Mouse (Mus musculus) c-Kit-positive CD71-positive TER-119-negative erythroid progenitor cells, embryonic 14.5 days (primary cell): ENCODE measurements at regions not wholly inside any gene's neighbourhood (a gene's known extent, or its start where the extent isn't known, plus 50 kb on each side); places are given as distances from the start of the nearest gene placed in this dataset.
"Not testable (repeated sequence)": the region's sequence is repeated elsewhere in the genome, so short reads cannot be mapped to it uniquely, and the experiment has no call there.

Experiments
- DNase-seq: peaks from one replicate; pipeline ENCODE4 v3.0.0-alpha.2; 2013; ENCODE audit warnings: low read depth

GRCm38 (mm10) chr5:109842186-109842978, 80.8 kb upstream of the Gm15446 start:
- not testable (repeated sequence) for DNase-seq

- not testable (repeated sequence) for DNase-seq
Measured at GRCm38 (mm10) chr5:109844236-109844635, 79.0 kb upstream of the Gm15446 start.

DNA sequence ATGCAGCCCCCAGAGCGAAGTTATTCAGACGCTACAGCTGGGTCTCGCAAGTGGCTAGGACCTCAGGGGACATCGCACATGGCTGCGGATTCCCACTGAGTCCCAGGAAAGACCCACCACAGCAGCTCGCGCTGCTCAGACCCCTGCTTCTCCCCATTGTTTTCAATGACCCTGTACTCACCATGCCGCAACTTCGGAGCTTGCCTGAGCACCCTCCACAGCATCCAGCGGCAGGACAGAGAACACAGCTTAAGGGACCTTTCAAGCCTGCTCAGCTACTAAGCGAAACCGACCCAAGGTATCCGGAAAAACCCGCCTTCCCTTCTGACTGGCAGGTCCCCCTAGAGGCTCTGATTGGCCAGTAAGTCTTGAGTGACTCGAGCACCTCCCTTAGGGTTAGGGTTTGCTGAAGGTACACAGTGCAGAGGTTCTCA, 78.4 kb upstream of the Gm15446 start:
- peak; percentile 45 for DNase-seq

DNA sequence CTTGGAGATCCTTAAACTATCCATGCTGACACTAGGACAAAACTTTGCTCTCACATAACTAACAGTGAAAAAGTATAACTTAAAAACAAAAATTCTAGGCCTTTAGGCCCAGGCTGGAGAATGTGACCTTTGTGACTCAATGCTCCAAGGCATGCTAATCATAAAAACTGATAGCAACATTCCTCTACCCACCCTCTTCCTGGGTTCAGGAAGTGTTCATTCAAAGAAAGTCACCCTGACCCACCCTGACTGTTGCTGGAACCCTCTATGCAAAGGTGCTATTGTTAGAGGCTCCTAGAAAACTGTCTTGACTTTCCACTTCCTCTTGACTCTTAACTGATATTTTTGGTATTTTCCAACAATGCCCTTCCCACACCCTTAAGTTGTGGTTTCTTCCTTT, 72.0 kb upstream of the Gm15446 start:
- DNase-seq, result not testable (repeated sequence)

DNA sequence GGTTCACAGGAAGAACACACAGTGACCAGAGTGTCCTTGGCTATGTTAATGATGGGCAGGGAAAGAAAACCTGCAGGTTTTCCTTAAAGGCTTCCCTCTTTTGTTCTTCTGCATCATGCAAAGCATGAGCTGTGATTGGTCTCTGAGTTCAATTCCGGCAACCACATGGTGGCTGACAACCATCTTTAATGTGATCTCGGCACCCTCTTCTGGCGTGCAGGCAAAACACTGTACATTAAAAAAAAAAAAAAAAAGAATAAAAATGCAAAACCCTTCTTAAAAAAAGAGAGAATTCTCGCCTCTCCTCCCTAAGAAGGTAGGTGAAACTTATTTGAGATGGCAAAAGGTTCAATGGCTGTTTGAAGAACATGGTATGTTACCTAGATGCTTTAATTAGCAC, 62.8 kb upstream of the Gm15446 start:
- no peak for DNase-seq

GRCm38 (mm10) chr5:109864517-109864916, 58.7 kb upstream of the Gm15446 start:
- DNase-seq, result not testable (repeated sequence)

DNA sequence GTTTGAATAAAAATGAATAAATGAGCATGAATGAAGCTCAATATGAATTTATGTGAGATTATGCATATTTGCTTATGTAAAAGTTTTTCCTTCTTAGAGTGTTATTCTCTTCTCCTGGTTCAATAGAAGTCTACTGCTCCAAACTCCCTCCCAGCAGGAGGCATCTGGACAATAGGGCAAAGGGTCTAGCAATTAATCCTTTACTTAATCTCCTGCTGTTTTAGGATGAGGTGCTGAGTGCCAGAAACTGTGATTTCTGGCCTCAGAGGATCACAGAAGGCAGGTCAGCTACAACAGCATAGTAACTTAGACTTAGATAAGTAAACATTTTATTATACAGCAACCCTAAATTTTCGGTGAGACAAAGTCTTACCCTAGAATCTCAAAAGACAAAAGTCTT, 57.6 kb upstream of the Gm15446 start:
- no peak for DNase-seq

DNA sequence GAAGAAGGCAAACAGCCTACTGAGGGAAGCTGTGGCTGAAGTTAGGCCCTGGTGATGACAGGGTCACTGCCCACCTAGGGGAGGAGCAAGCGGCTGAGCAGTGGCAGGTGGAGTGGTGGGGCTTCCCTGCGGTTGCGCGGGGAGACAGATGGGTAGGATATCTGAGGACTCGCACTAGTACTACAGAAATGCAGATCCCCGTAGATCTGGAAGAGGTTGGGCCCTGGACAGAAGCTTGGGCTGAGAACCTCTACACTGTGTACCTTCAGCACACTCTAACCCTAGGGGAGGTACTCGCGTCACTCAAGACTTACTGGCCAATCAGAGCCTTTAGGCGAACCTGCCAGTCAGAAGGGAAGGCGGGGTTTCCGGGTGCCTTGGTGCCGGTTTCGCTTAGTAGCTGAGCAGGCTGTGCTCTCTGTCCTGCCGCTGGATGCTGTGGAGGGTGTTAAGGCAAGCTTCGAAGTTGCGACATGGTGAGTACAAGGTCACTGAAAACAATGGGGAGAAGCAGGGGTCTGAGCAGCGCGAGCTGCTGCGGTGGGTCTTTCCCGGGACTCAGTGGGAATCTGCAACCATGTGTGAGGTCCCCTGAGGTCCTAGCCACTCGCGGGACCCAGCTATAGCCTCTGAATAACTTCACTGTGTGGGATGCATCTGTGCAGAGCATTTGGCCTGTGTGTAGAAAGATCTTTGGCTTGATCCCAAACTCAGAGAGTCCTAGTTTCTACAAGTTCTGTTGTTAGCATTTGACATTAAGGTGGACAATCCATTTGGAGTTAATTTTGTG, 56.7 kb upstream of the Gm15446 start:
- peak; percentile 85 for DNase-seq

DNA sequence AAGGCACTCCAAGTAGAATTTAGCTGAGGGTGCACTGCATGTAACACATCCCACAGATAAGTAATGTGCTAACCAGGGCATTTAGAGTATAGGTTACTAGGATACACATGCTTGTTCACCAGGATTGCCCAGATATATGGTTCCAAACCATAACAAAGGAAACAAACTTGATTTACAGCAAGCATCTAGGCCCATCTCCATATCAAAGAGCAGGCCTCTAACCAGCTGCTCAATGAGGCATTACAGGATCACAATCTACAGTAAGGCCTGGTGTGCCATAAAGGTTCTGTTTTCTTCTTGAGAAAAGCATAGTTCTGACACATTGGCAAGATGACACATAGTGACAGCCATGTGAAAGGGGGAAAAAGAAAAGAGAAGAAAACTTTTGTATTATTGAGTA, 56.0 kb upstream of the Gm15446 start:
- not testable (repeated sequence) for DNase-seq
